Mouse (Mus musculus) thymus, adult 18-20 months (tissue): ENCODE data around the gene AV320801.
"Not testable (repeated sequence)": the region's sequence is repeated elsewhere in the genome, so short reads cannot be mapped to it uniquely, and the experiment has no call there.

Source experiments
- DNase-seq, 2 experiments: peaks; one replicate each; pipeline ENCODE4 v3.0.0; 2022; ENCODE audit warnings: mixed read lengths in 2 of 2

Gene AV320801

GRCm38 (mm10) chrX:135494288-135494687, at the start of gene AV320801:
TSS of gene AV320801 (plus strand) at chrX:135494588.
- not testable (repeated sequence) for DNase-seq

GRCm38 (mm10) chrX:135464160-135464559, 30.2 kb upstream of the AV320801 start:
- not testable (repeated sequence) for DNase-seq

- DNase-seq = not testable (repeated sequence)
These were observed 12.5 kb upstream of the AV320801 start for GRCm38 (mm10) chrX:135481902-135482301.

GRCm38 (mm10) chrX:135483183-135483582, 11.2 kb upstream of the AV320801 start:
- not testable (repeated sequence) for DNase-seq
